Mouse (Mus musculus) T-helper 17 cell (primary cell): Measurements from ENCODE around the gene Gprin1.

ENCODE experiments used
- in situ Hi-C, 2 experiments: fragments of 300-600 bp; cut with MboI, MseI; formaldehyde crosslinking; loops; 1 replicate in 1 of 2; 2 replicates in 1 of 2; pipeline ENCODE4 v1.15.1; 2025; ENCODE audit warnings: high pct_unique_total_duplicates in 2 of 2

Gprin1 gene

DNA sequence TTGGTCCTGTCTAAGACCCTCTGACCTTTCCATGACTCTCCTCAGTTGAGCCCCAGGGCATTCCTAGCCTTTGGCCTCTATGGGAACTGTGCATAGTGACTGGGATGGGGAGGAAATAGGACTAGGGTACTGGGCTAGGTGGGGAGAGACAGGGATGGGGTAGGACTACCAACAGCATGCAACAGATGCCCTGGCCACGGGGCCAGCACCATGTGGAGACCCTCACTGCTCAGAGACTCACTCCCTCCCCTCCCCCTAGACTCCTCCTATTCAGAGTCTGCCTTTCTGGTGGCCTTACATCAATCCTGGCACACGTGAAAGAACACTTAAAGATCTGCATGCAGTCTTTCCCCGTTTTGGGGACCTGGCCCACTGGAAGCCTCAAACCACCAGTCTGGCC lies 12.7 kb downstream of the Gprin1 start:
- in situ Hi-C loops = loop anchor here in 1 of 2 experiments (25.0 kb wide), 1 partner anchor 1025 kb away; no protein-coding TSS in a partner anchor

DNA sequence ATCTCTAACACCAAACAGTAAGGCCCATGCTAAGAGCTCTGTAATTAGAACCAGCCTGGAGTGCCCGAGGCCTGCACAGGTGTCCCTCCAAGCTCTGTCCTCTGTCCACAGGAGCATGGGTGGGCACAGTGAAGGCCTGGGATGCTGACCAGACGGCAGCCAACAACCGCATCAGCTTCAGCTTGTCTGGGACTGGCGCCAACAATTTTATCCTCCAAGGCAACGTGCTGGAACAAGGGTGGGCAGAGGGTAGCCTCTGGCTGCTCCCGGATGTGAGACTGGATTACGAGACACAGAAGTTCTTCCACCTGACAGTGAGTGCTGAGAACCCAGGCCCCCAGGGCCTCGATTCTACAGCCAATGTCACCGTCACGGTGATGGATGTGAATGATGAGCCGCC lies 23.5 kb downstream of the Gprin1 start:
- in situ Hi-C loops = loop anchor here in 1 of 2 experiments (25.0 kb wide), 1 partner anchor 1036 kb away; no protein-coding TSS in a partner anchor

DNA sequence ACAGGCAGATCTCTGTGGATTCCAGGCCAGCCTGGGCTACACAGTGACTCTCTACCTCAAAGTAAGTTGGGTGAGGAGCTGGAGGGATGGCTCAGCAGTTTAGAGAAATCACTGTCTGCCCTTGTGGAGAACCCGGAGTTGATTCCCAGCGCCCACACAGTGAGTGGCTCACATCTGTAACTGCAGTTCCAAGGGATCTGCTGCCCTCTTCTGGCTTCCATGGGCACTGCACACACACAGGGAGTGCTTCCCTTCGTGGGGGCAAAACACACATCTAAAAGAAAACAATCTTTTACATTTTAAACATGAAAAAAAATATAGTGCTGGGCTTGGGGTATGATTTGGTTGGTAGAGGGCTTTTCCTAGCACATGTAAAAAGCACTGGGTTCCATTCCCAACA lies 26.5 kb downstream of the Gprin1 start:
- in situ Hi-C loops = no loop called here

DNA sequence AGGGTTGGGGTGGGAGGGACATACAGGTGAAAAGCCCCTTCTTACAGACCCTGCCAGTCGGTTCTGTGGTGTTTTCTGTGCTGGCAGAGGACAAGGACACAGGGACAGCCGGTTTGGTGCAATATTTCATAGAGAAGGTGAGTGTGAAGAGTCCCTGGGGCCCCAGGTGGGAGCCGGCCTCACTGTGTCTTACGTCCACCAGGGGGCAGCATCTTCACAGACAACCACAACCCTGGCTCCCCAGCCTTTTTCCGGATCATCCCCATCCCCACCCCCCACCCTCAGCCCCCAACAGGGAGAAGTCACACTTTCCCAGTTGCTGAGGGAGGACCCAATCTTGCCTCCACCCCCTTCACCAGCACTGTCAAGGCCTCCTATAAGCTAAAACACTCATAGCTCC lies 32.8 kb downstream of the Gprin1 start:
- in situ Hi-C loops = no loop called here

DNA sequence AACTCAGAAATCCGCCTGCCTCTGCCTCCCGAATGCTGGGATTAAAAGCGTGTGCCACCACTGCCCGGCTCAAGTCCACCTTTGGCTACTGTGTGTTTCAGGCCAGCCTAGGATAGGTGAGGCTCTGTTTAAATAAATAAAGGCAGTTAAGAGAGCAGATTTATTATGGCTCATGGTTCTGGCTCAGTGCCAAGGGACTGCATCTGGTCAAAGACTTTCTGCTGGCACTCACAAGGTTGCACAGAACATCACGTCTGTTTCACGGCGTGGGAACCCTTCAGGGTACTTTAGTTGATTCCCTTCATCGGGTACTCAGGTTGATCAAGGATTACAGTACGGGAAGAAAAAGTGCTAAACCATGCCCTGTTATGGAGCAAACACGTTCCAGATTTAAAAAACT lies 34.7 kb downstream of the Gprin1 start:
- in situ Hi-C loops = no loop called here

DNA sequence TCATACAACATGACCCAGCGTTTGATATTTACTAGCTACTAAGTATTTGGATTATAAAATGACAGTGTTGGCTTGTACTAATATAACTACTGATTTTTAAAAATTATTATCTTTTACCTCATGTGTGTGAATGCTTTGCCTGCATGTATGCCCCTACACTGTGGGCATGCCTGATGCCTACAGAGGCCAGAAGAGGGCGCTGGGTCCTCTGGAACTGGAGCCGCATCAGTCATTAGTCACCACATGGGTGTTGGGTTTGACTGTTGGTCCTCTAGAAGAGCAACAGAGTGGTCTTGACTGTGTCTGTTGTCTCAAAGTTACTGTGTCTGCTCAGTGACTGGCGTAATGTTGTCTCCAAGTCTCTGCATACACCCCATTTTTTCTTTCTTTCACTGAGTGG lies 35.3 kb downstream of the Gprin1 start:
- in situ Hi-C loops = no loop called here

DNA sequence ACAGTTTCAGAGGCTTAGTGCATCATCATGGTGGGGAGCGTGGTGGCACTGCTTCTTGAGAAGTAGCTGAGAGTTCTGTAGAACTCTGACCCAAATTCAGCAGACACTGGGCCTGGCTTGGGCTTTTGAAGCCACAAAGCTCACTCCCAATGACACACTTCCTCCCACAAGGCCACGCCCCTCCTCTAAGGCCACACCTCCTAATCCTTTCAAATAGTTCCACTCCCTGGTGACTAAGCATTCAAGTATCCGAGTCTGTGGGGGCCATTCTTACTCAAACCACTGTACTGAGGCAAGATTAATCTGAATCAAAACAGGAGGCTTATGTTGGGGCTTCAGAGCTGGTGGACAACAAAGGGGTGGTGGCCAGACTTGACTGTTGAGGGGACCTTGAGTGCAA lies 38.8 kb downstream of the Gprin1 start:
- in situ Hi-C loops = no loop called here

DNA sequence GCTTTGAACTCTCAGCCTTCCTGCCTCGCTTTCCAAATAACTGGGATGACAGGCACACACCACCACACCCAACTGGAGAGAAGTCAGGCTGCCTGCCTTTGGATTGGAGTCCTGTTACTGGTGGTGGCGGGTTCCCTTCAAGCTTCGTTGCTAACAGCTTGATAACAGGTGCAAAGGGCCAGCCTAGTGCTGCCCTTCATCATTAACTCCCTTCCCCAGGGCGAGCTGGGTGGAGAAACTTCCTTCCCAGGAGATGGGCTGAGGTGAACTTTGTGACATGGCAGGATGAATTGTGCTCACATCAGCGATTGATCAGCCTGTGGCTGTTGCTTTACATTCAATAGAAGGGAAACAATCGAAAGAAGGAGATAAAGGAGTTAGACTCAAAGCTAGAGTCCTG lies 44.8 kb downstream of the Gprin1 start:
- in situ Hi-C loops = no loop called here

DNA sequence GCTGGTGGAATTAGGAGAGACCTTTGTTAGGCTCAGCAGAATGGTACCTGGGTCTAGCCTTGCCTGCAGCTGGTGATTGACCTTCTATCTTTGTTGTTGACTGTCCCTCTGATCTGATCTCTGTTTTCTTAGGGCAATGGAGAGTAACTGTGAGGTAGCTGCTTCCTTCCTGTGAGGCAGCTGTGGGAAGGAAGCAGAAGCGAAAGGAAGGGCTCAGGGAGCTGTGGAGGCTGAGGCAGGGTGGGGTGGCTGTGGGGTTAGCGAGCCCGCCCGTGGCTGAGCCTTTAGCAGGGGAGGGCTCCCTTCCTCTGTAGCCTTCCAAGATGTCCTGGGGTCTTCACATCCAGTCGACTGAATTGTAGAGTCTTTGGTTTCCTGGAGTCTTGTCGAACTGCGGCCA lies 47.2 kb downstream of the Gprin1 start:
- in situ Hi-C loops = no loop called here

DNA sequence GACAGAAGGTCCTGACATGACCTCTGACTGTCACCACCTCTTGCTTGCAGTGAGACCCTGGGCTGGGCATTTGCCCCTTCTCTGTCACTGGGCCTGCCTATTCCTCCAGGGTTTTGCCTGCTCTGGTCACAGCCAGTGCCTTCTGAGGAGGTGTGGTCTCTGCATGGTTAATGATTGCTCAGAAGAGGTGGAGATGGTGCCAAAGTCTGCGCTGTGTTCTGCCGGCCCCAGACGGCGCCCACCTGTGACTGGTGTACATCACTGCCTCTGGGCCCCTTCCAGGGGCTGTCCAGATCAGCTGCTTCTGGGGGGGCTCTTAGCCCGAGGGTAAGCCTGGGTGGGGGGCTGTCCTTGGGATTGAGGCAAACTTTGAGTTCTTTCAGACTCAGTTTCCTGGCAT lies 48.4 kb downstream of the Gprin1 start, which contains the start of gene Cdhr2:
Gene Cdhr2, plus strand, starts transcription at position 219 of the 400 bp plus-strand sequence.
- in situ Hi-C loops = no loop called here

DNA sequence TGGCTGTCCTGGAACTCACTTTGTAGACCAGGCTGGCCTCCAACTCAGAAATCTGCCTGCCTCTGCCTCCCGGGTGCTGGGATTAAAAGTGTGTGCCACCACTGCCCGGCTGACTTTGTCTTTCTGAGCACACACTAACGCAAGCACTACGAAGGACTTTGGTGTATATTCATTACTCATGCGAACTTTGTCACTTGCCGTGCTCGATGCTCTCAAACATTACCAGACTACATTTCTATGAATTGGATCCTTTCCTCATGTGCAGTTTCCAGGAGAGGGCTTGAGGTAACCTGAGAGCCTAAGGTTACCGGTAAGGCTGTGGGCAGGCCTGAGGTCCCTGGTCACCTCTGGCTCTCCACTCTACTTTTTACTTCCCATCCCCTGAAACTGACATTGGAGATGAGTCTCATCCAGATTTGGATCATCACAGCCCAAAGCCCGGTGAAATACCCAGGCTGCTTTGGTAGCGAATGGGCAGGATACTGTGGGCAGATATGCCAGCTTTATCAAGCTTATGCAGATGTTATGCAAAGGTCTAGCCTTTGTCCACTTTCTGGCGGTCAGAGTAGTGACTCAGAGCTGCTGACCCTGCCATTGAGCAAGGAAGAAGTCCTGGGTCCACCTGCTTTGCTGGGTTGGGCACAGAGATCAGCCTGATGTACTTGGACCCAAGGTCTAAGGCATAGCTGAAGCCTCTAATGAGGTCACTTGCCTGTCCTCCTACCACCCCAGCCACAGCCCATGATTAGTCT lies 54.0 kb downstream of the Gprin1 start:
- in situ Hi-C loops = loop anchor here in 1 of 2 experiments (10.0 kb wide), 1 partner anchor 749 kb away; the partner anchor contains the start of gene Grk6

DNA sequence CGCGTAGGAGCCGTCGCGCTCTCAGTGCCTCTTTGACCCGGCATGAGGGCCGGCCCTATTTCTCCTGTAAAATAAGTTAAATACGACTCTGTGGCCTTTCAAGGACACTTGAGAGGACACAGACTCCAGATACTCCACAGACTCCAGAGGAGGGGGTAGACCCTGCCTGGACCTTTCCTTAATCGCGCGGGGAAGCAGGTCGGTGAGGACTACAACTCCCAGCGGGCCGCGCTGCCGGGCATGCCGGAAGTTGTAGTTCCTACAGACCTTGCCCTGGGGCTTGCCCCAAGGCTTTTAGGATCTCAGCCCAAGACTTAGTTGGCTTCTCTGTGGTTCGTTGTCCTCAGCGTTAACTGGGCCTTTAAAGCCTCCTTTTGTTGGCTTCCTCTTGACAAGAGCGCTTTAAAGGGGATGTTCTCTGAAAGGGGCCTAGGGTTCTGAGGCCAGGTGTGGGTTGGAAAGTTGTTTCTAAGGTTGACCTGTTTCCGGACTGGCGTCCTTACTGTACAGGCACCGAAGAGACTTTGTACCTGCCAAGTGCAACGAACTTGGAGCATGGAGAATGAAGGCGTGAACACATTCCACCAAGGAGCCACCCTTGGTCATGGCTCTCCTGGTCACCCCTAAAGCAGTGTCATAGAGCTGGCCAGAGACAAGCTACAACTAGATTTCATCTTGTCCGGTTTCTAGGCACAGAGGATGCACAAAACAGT lies 55.2 kb downstream of the Gprin1 start:
- in situ Hi-C loops = loop anchor here in 1 of 2 experiments (5.0 to 10.0 kb wide), 2 partner anchors 418 to 750 kb away; partner anchors contain the start of gene Grk6

DNA sequence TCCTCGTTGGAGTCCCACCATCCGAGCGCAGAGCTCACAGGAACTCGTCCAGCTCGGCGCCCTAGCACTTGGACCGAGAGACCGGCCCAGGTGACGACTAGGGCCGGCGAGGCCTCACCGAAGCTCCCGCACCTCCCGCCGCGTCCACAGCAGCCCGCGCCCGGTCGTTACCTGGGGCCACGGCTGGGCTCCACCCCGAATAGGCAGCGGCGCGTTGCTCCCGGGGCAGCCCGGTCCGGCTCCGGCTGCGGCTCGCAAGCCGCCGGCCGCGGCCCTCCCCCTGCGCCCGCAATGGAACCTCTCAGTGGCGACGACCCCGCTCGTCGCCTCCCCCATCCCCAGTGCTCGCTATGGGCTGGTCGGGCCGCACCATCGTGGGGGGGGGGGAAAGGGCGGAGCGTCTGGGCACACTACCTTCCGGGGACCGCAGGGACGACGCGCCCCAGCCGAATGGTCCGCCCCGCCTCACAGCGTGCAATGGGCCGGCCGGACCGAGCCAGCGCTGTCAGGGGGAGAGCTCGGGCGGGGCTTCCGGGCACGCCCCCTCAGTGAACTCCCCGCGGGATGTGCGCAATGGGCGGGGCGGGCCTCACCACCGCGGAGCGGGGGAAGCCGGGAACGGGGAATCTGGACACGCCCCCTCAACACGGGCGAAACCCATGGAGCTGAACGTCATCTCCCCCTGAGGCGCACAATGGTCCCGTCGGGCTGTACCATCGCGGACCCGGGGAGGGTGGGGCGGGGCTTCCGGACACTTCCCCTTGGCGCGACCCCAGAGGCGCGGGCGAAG lies 55.9 kb downstream of the Gprin1 start, which contains the start of gene Rnf44:
Gene Rnf44, minus strand, starts transcription at position 350 of the 790 bp plus-strand sequence.
- in situ Hi-C loops = loop anchor here in 1 of 2 experiments (5.0 to 10.0 kb wide), 2 partner anchors 419 to 751 kb away; partner anchors contain the start of gene Grk6

DNA sequence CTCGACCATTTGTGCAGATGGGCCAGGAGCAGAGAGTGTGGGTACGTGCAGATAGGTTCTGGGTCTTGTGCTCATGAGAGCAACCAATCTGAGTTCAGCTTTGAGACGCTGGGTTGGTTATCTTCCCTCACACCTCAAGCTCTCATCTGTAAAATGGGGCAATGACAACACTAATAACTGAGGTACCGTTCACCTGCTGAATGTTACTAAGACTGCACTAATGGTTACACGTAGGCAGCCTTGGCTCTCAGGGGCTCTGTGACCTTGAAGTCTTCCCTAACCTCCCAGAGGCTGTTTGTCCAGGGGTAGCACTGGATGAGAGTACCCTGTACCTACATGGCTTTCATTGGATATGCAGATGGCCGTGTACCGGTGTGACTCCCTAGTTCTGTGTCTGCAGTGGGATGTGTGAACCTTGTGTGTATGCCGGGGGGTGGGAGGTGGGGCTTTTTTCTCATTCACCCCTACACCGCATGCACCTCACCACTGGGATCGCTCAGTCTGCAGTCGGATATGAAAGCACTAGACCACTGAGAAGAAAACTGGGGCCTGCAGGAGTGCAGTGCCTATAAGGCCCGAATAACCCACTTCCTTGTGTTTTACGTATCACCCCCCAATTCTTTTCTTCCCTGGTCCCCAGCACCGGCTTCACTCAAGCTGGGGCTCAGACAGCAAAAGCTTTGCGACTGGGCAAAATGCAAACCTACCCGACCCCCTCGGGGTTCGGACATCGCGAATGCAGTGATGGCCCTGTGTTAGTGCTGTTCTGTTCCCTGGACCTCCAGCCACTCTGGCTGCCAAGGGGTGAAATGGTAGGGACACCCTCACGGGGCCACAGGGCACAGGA lies 56.7 kb downstream of the Gprin1 start:
- in situ Hi-C loops = loop anchor here in 1 of 2 experiments (5.0 to 10.0 kb wide), 2 partner anchors 419 to 752 kb away; partner anchors contain the start of gene Grk6

DNA sequence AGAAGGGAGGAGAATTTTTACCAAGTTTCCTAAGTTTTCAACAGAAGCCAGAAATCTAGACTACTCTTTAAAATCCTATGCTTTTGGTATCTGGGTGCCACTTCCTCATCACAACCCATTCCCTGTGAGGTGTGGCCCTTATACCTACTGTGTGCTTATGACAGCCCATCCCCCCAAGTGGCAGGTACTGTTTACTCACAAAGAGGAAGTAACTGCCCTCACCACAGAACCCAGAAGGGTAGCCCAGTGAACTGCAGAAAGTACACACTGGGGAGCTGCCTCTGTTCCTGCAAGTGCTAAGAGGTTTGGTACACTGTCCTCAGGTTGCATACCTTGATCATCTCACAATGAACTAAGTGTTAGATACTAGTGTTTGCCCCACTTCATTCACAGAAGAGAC lies 57.9 kb downstream of the Gprin1 start:
- in situ Hi-C loops = loop anchor here in 1 of 2 experiments (5.0 to 10.0 kb wide), 2 partner anchors 421 to 753 kb away; partner anchors contain the start of gene Grk6

DNA sequence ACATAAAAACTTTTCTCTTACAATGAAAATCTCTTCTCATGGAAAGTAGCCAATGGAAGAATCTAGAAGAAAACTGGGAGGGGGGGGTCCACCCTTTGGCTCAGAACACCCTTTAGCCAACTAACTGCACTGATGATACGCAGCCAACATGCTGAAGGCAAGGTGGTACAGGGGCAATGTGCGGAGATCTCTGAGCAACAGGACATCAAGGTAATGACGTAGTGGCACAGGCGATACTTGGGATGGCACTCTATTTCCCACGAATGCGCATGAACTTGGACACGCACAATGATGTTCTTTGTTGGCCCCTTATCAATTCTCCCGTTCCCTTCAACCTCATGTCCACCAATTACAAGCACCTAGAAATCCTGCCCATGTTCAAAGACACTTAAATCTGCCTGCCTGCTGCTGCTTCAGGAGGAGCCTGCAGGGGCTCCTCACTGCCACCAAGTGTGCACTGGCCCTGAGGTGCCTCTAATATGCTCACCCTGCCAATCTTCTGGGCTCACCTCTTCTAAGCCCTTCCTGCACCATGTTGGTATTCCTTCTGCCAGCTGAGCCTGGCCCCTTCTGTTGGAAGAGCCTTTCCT lies 59.4 kb downstream of the Gprin1 start:
- in situ Hi-C loops = loop anchor here in 1 of 2 experiments (5.0 to 10.0 kb wide), 2 partner anchors 422 to 755 kb away; partner anchors contain the start of gene Grk6

DNA sequence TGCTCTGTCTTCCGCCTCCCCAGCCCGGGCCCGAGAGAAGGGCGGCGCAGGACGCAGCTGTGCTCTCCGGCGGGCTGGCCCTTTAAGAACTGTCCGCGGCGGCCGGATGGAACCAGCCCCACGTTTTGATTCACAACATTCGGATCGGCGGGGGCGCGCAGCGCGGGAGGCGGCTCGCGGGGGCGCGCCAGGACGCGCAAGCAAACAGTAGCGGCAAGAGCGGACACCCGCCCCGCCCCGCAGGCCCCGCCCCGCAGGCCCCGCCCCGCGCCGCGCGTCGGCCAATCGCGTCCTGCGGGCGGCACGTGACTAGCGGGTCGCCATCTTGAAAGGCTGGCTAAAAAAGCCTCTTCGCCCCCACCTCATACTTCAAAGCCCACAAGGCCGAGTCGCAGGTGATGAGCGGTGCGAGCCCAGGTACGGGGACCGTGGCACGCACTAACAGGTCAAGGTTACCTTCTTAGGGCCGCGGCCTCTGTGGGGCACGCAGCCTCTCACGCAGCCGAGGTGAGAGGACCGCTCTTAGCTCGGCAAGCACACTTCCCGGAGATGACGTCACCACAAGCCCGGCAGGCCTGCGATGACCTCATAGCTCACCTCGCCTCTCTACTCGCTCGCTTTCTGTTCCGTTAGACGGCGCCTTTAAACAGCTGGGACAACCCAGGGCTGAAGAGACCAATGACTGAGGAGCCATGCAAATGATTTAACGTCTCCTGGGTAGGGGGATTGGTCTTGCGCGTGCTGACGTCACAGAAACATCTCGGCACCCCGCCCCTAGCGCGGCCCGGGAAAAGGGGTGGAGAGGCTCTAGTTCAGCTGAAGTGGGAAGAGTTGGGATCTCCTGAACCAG lies 61.9 kb downstream of the Gprin1 start:
- in situ Hi-C loops = loop anchor here in 1 of 2 experiments (10.0 kb wide), 1 partner anchor 183 kb away; the partner anchor contains the start of gene Simc1

DNA sequence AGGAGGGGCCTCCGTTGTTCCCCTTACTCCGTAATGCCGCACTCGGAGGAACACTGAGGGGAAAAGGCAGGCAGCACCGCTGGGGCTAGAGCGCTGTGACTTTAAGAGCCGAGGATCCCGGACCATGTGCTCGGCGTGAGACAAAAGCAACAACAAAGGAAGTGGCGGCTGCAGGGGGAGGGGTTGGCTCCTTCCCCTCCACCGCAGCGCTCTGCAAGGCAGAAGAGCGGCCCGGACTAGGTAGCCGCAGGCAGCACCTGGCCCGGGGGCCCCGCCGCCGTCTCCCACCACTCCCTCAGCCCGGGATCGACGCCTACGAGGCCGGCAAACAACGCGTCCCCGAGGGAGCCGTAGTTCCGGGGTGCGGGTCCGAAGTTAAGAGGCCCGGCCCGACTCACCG lies 62.6 kb downstream of the Gprin1 start:
- in situ Hi-C loops = loop anchor here in 1 of 2 experiments (10.0 kb wide), 1 partner anchor 182 kb away; the partner anchor contains the start of gene Simc1
